Comparison of ENCODE assay signal across 9 mouse cellular contexts in genomic region chr7:107210126-107210576, GRCm38 (mm10). TPM values are rescaled to one million over a fixed set of nuclear protein-coding genes. Genes with fewer than 3 reads are reported as not detected.
DNase-seq lines count a peak whose midpoint lies in the region; ATAC-seq lines count a peak whose summit lies in the region.
"Had no signal": no experiment of that assay in that cellular context is flagged by ENCODE, and none has a peak within 500 bp of the region (broad histone marks: within the 10 kb centered on the region; RNA-seq: fewer than 3 reads in every experiment).

No protein-coding gene starts in this region.

- H3K36me3 ChIP-seq in limb, embryonic 12.5 days, result no peaks in the 10 kb centered on the region

- WGBS in limb, embryonic 12.5 days, result 34% methylated on average over 60 of the region's 77 CpGs

- peaks cover 48% of the 10 kb centered on the region for H3K27me3 ChIP-seq in limb, embryonic 12.5 days

- H3K4me1 ChIP-seq in limb, embryonic 12.5 days (replicated peaks), result no peaks in the 10 kb centered on the region

- H3K9ac ChIP-seq in limb, embryonic 12.5 days (replicated peaks), result no peak overlapping the region

- intact Hi-C loops in heart, postnatal 10 days (cut with DNase I), result no loop called here
- intact Hi-C loops in gastrocnemius, postnatal 14 days (cut with DNase I; ENCODE audit: low total_unique reads), result no loop called here

- H3K4me2 ChIP-seq in limb, embryonic 12.5 days, result peak overlapping the region; percentile 19; the same call in 1 of the 2 replicates

- no peak overlapping the region for H3K27ac ChIP-seq in limb, embryonic 12.5 days

- DNase-seq in right cerebral cortex, postnatal 4 days, result peak; percentile 4
- no peak for DNase-seq in right cerebral cortex, postnatal 36 days (ENCODE audit: low spot score in 2 of 2)
- DNase-seq in heart, postnatal 10 days, result peak; percentile 1 to 2
- DNase-seq in testis, postnatal 14 days (ENCODE audit: low spot score), result peak; percentile 78
- DNase-seq in gastrocnemius, postnatal 14 days, result no peak
- DNase-seq in thymus, postnatal 10 days (ENCODE audit: low spot score in 2 of 2), result no peak

- H3K9me3 ChIP-seq in limb, embryonic 12.5 days, result peaks cover 17% of the 10 kb centered on the region

- no peak for ATAC-seq in limb, embryonic 12.5 days (ENCODE audit: insufficient number of reproducible peaks, insufficient read depth, low FRiP score, low TSS enrichment, low read depth)
- ATAC-seq in activated CD4-positive, CD25-positive, alpha-beta regulatory T cell, adult 4 months, result no peak

- H3K4me3 ChIP-seq in limb, embryonic 12.5 days (replicated peaks), result peak overlapping the region; percentile 25

RNA-seq across cellular contexts. Expression of gene Rbmxl2, which starts 0.9 kb away (rescaled TPM):
- total RNA-seq in heart, postnatal 10 days (2021), result under 1 TPM; 0.17 to 0.34 TPM
- not detected in 2 replicates for polyA plus RNA-seq in limb, embryonic 12.5 days (2016; fragmentation: Nextera tagmentation; extraction: Ambion mirVana)
- not detected for total RNA-seq in gastrocnemius, postnatal 14 days (2021)
- not detected for polyA plus RNA-seq in activated CD4-positive, CD25-positive, alpha-beta regulatory T cell, adult 4 months (2017; shearing (Covaris generic))
- polyA plus RNA-seq: large intestine, adult 2 months had no signal

RNA-seq across cellular contexts. Expression of gene Nlrp14, which starts 43.4 kb away (rescaled TPM):
- total RNA-seq in heart, postnatal 10 days (2021), result not detected
- polyA plus RNA-seq in limb, embryonic 12.5 days (2016; fragmentation: Nextera tagmentation; extraction: Ambion mirVana), result not detected in 2 replicates
- not detected for total RNA-seq in gastrocnemius, postnatal 14 days (2021)
- not detected for polyA plus RNA-seq in activated CD4-positive, CD25-positive, alpha-beta regulatory T cell, adult 4 months (2017; shearing (Covaris generic))
- polyA plus RNA-seq: large intestine, adult 2 months had no signal

Comparison
In these comparisons a context has a peak if more than half of its experiments do, and no peak if none do; other contexts are left out.
1. DNase-seq: peak in right cerebral cortex, postnatal 4 days (single experiment), heart, postnatal 10 days (2 of 2) and testis, postnatal 14 days (single experiment); none in right cerebral cortex, postnatal 36 days (0 of 2), gastrocnemius, postnatal 14 days (single experiment) and thymus, postnatal 10 days (0 of 2).